Mouse (Mus musculus) MEL (cell line): ENCODE results near the gene Tubg2. TPM values are rescaled to one million over a fixed set of nuclear protein-coding genes. Genes with fewer than 3 reads are reported as not detected.
A peak's percentile ranks its signal among the peaks of the same experiment; 100 is the strongest.

Experiments
- DNase-seq: peaks from one replicate; pipeline ENCODE4 v3.0.0; 2011; ENCODE audit warnings: low read depth, low spot score
- H3K27ac ChIP-seq: 2 replicates; pipeline ENCODE4 v1.5.1; 2012; ENCODE audit warnings: low read depth, mild to moderate bottlenecking, control low read depth, low read length, moderate library complexity; ENCODE audit not compliant: control insufficient read depth
- H3K27me3 ChIP-seq, 2 experiments: fragments of 150-350 bp in 1 of 2; sonication (generic) in 1 of 2; 2 replicates each; pipeline ENCODE4 v1.6.1; 2012; ENCODE audit warnings: low read length in 2 of 2, mild to moderate bottlenecking in 2 of 2, improper control_type of control experiment in 1 of 2, moderate library complexity in 1 of 2; ENCODE audit not compliant: insufficient read depth in 2 of 2, control insufficient read depth in 1 of 2
- H3K36me3 ChIP-seq, 2 experiments: 2 replicates each; pipeline ENCODE4 v1.6.1; 2012 to 2014; ENCODE audit warnings: low read length in 2 of 2, improper control_type of control experiment in 1 of 2, inconsistent platforms in 1 of 2, mild to moderate bottlenecking in 1 of 2; ENCODE audit not compliant: insufficient read depth in 2 of 2, control insufficient read depth in 1 of 2
- H3K4me1 ChIP-seq, 2 experiments: fragments of 150-350 bp in 1 of 2; sonication (generic) in 1 of 2; 2 replicates each; pipeline ENCODE4 v1.6.1; 2012; ENCODE audit warnings: low read length in 2 of 2, improper control_type of control experiment in 1 of 2, mild to moderate bottlenecking in 1 of 2; ENCODE audit not compliant: insufficient read depth in 2 of 2, control insufficient read depth in 1 of 2
- H3K4me3 ChIP-seq, 2 experiments: fragments of 150-350 bp in 1 of 2; sonication (generic) in 1 of 2; 2 replicates each; pipeline ENCODE4 v1.5.1; 2012; ENCODE audit warnings: low read depth in 2 of 2, low read length in 2 of 2, mild to moderate bottlenecking in 2 of 2, moderate library complexity in 2 of 2, control low read depth in 1 of 2, improper control_type of control experiment in 1 of 2; ENCODE audit not compliant: control insufficient read depth in 1 of 2, insufficient read depth in 1 of 2
- H3K79me2 ChIP-seq: 2 replicates; pipeline ENCODE4 v1.6.1; 2012; ENCODE audit warnings: mild to moderate bottlenecking, low read length, moderate library complexity; ENCODE audit not compliant: control insufficient read depth, poor library complexity, insufficient read depth
- H3K9ac ChIP-seq: 2 replicates; pipeline ENCODE4 v1.6.1; 2012; ENCODE audit warnings: low read depth, mild to moderate bottlenecking, control low read depth, low read length, moderate library complexity; ENCODE audit not compliant: control insufficient read depth, poor library complexity, severe bottlenecking
- H3K9me3 ChIP-seq: fragments of 150-350 bp; sonication (generic); replicated peaks from 2 replicates; pipeline ENCODE4 v1.6.1; 2012; ENCODE audit warnings: mild to moderate bottlenecking, low read length, improper control_type of control experiment, moderate library complexity; ENCODE audit not compliant: insufficient read depth
- BHLHE40 ChIP-seq: IDR thresholded peaks from 2 replicates; pipeline ENCODE4 v1.6.1; 2012; ENCODE audit warnings: low read depth, mild to moderate bottlenecking, inconsistent platforms, low read length, improper control_type of control experiment, borderline replicate concordance
- CTCF ChIP-seq, 3 experiments: IDR thresholded peaks in 2 of 3; conservative IDR thresholded peaks in 1 of 3; 2 replicates each; pipeline ENCODE4 v1.5.1; 2011 to 2012; ENCODE audit warnings: low read length in 3 of 3, low read depth in 2 of 3, mild to moderate bottlenecking in 2 of 3, improper control_type of control experiment in 1 of 3, inconsistent platforms in 1 of 3, mixed read lengths in 1 of 3, moderate library complexity in 1 of 3; ENCODE audit not compliant: control insufficient read depth in 1 of 3, insufficient read depth in 1 of 3, poor library complexity in 1 of 3, severe bottlenecking in 1 of 3
- EP300 ChIP-seq, 2 experiments: IDR thresholded peaks; 2 replicates each; pipeline ENCODE4 v1.6.1; 2011; ENCODE audit warnings: improper control_type of control experiment in 2 of 2, low read length in 2 of 2, low read depth in 1 of 2, mild to moderate bottlenecking in 1 of 2
- ETS1 ChIP-seq: IDR thresholded peaks from 2 replicates; pipeline ENCODE4 v1.6.1; 2012; ENCODE audit warnings: low read depth, mild to moderate bottlenecking, inconsistent platforms, low read length, improper control_type of control experiment, moderate library complexity
- GABPA ChIP-seq: IDR thresholded peaks from 2 replicates; pipeline ENCODE4 v1.6.1; 2012; ENCODE audit warnings: low read depth, mild to moderate bottlenecking, inconsistent platforms, low read length, improper control_type of control experiment, moderate library complexity
- GATA1 ChIP-seq: IDR thresholded peaks from 2 replicates; pipeline ENCODE4 v1.6.1; 2011; ENCODE audit warnings: low read depth, low read length, improper control_type of control experiment
- KAT2A ChIP-seq: conservative IDR thresholded peaks from 2 replicates; pipeline ENCODE4 v1.6.1; 2012; ENCODE audit warnings: low read depth, low read length, improper control_type of control experiment, inconsistent platforms
- MAFK ChIP-seq: IDR thresholded peaks from 2 replicates; pipeline ENCODE4 v1.6.1; 2011; ENCODE audit warnings: low read depth, mild to moderate bottlenecking, low read length, improper control_type of control experiment, borderline replicate concordance
- MAZ ChIP-seq: IDR thresholded peaks from 2 replicates; pipeline ENCODE4 v1.6.1; 2012; ENCODE audit warnings: low read depth, mild to moderate bottlenecking, inconsistent platforms, low read length, improper control_type of control experiment
- NELFE ChIP-seq: IDR thresholded peaks from 2 replicates; pipeline ENCODE4 v1.6.1; 2011; ENCODE audit warnings: low read depth, low read length, improper control_type of control experiment
- NRF1 ChIP-seq: IDR thresholded peaks from 2 replicates; pipeline ENCODE4 v1.6.1; 2014; ENCODE audit warnings: low read depth, mild to moderate bottlenecking, inconsistent platforms, low read length, improper control_type of control experiment, moderate library complexity; ENCODE audit not compliant: poor library complexity, insufficient read depth, severe bottlenecking
- POLR2A ChIP-seq, 2 experiments: IDR thresholded peaks; 2 replicates each; pipeline ENCODE4 v1.6.1; 2011 to 2012; ENCODE audit warnings: low read length in 2 of 2, mild to moderate bottlenecking in 2 of 2, control low read depth in 1 of 2, improper control_type of control experiment in 1 of 2, low read depth in 1 of 2, moderate library complexity in 1 of 2; ENCODE audit not compliant: control insufficient read depth in 1 of 2, insufficient read depth in 1 of 2, poor library complexity in 1 of 2
- POLR2AphosphoS2 ChIP-seq: IDR thresholded peaks from 2 replicates; pipeline ENCODE4 v1.6.1; 2011; ENCODE audit warnings: low read length, improper control_type of control experiment
- POLR2AphosphoS5 ChIP-seq: IDR thresholded peaks from 2 replicates; pipeline ENCODE4 v1.6.1; 2012; ENCODE audit warnings: low read depth, borderline replicate concordance, mild to moderate bottlenecking, inconsistent platforms, low read length, moderate library complexity, mixed read lengths
- RCOR1 ChIP-seq: IDR thresholded peaks from 2 replicates; pipeline ENCODE4 v1.6.1; 2012; ENCODE audit warnings: low read depth, mild to moderate bottlenecking, inconsistent platforms, low read length, improper control_type of control experiment
- SMC3 ChIP-seq: IDR thresholded peaks from 2 replicates; pipeline ENCODE4 v1.6.1; 2011; ENCODE audit warnings: low read depth, low read length, improper control_type of control experiment
- TAL1 ChIP-seq: IDR thresholded peaks from 2 replicates; pipeline ENCODE4 v1.6.1; 2012; ENCODE audit warnings: mild to moderate bottlenecking, inconsistent platforms, low read length, moderate library complexity, mixed read lengths
- TBP ChIP-seq: IDR thresholded peaks from 2 replicates; pipeline ENCODE4 v1.8.0; 2011; ENCODE audit warnings: low read depth, low read length, improper control_type of control experiment
- USF2 ChIP-seq, 2 experiments: IDR thresholded peaks; 2 replicates each; pipeline ENCODE4 v1.6.1; 2011 to 2012; ENCODE audit warnings: improper control_type of control experiment in 2 of 2, low read length in 2 of 2, borderline replicate concordance in 1 of 2, inconsistent platforms in 1 of 2, low read depth in 1 of 2, mild to moderate bottlenecking in 1 of 2; ENCODE audit not compliant: insufficient read depth in 1 of 2
- polyA plus RNA-seq, 2 experiments: library from polyadenylated mRNA; stranded (reverse) in 1 of 2; unstranded in 1 of 2; fragments of >175 nt in 1 of 2; fragments of >200 nt in 1 of 2; gene quantifications; 2 replicates each; pipeline versions ENCODE4 v1.2.1 to v1.2.4; 2012; ENCODE audit warnings: low replicate concordance in 2 of 2, low read depth in 1 of 2; ENCODE audit not compliant: insufficient read length in 2 of 2, insufficient read depth in 1 of 2, missing spikeins in 1 of 2
- total RNA-seq: library from RNA; depleted of rRNA; stranded (reverse); fragments of 300-350 nt; gene quantifications from 2 replicates; pipeline ENCODE4 v1.2.3, GENCODE M21; 2012

Tubg2 gene
- total and polyA plus RNA-seq, 3 experiments: not detected

DNA sequence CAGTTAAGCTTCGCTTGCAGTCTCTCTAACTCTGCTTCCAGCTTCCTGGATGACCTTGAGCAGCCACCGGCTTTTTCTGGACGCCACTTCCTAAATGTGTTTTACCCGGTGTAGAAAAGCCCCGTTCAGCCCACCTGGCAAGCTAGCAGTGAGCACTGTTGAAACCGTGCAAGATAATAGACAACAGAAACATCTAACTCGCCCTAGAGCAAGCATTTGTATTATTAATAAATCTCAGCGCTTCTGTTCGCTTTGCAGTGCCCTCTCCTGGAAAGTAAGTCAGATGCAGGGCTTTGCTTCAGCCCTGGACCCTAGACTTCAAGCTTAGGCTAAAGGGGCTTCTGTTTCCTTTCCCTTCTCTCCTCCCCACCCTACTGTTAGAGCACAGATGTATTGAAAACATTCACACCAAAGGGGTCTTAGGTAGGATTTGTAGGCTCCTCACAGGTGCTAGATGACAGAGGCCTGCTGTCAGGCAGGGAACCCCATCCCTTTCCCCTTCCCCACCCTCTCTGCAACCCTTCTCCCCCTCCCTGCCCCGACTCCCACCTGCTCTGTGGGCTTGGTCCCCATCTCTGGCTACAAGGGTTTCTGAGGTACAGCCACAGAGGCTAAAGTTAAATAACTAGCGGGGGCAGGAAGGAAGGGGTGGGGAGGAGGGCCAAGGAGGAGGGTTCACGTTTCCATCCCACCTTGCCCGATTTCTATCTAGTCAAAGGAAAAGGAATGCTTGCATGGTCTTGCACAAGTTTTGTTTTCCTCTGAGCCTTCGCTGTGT lies 19.3 kb downstream of the Tubg2 start, which contains the start of gene Ccr10:
Ccr10 (minus strand) TSS at position 593 of the 778 bp plus-strand sequence.
- no peak within 1 kb of the TSS for H3K9ac ChIP-seq
- H3K4me1 ChIP-seq: peaks cover 0 to 17% of the 10 kb centered on the region in 2 experiments; a peak in 2 of 4 replicates
- no peaks in the 10 kb centered on the region for H3K9me3 ChIP-seq
- H3K4me3 ChIP-seq: no peak within 1 kb of the TSS
- TF ChIP-seq NRF1 (no peak), SMC3 (peak; percentile 31), CTCF (IDR thresholded peaks at IDR 0.05 in 2 of 3, conservative IDR thresholded peaks at IDR 0.05 in 1 of 3; ENCODE audit: control insufficient read depth in 1 of 3, insufficient read depth in 1 of 3, low read depth in 2 of 3, low read length in 3 of 3, poor library complexity in 1 of 3, severe bottlenecking in 1 of 3) (peak in 2 of 3 experiments; percentile 2 to 31; a peak in 2 of 6 replicates), NELFE (no peak), MAZ (no peak), RCOR1 (0 out of 2 replicates have a peak, but pooled peaks have one; percentile 37), TBP (no peak)
- H3K27me3 ChIP-seq: peaks cover 0 to 4% of the 10 kb centered on the region in 2 experiments; a peak in 1 of 4 replicates
- no peaks in the 10 kb centered on the region; the same call in 1 of the 2 replicates for H3K79me2 ChIP-seq
- no peak within 1 kb of the TSS for H3K27ac ChIP-seq
- DNase-seq: no peak
- peaks cover 0 to 6% of the 10 kb centered on the region in 2 experiments; a peak in 2 of 4 replicates for H3K36me3 ChIP-seq

DNA sequence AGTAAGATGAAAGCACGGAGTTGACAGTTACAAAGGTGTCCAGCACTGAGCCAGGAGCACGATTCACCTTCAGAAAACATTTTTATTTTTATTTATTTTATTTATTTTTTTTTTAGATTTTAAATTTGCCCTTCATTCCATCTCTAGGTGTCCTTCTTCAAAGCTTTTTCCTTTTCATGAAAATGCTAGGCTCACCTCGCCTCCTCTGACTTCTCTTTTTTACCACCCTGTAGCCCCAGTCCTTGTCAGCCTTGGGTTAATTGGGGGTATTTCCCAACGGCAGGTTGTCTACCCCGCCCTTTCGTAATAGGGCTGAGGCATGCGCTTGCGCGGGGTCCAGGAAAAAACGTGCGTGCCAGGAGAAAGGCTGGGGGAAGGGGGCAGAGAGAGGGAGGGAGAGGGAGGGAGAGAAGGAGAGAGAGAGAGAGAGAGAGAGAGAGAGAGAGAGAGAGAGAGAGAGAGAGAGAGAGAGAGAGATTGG lies 20.0 kb downstream of the Tubg2 start:
- Histone ChIP-seq H3K4me1 (peaks cover 0 to 11% of the 10 kb centered on the region in 2 experiments; a peak in 2 of 4 replicates), H3K4me3 (no peak overlapping the region), H3K27ac (no peak overlapping the region)
- DNase-seq: no peak
- TF ChIP-seq SMC3: no peak
- TF ChIP-seq RCOR1: no peak
- TF ChIP-seq USF2 (IDR thresholded peaks at IDR 0.05; ENCODE audit: borderline replicate concordance in 1 of 2, insufficient read depth in 1 of 2, low read depth in 1 of 2, low read length in 2 of 2): no peak
- TF ChIP-seq GATA1: no peak
- TF ChIP-seq POLR2AphosphoS2: no peak
- no peak for TF ChIP-seq KAT2A
- TF ChIP-seq ETS1: no peak
- TF ChIP-seq POLR2A (IDR thresholded peaks at IDR 0.05; ENCODE audit: control insufficient read depth in 1 of 2, insufficient read depth in 1 of 2, low read depth in 1 of 2, low read length in 2 of 2, poor library complexity in 1 of 2): no peak
- TF ChIP-seq TAL1: no peak
- TF ChIP-seq MAFK: no peak
- TF ChIP-seq EP300 (IDR thresholded peaks at IDR 0.05; ENCODE audit: low read depth in 1 of 2, low read length in 2 of 2): no peak
- TF ChIP-seq BHLHE40: no peak
- TF ChIP-seq POLR2AphosphoS5: no peak
- no peak for TF ChIP-seq GABPA
- TF ChIP-seq, all 39 proteins: peak for 0
- H3K36me3 ChIP-seq: peaks cover 0 to 6% of the 10 kb centered on the region in 2 experiments; a peak in 2 of 4 replicates
- H3K9me3 ChIP-seq: no peaks in the 10 kb centered on the region
- H3K79me2 ChIP-seq: no peaks in the 10 kb centered on the region; the same call in 1 of the 2 replicates
- no peak overlapping the region for H3K9ac ChIP-seq
- 0 out of 4 replicates have a peak, but pooled peaks cover 0 to 2% of the 10 kb centered on the region in 2 experiments for H3K27me3 ChIP-seq
